Mouse (Mus musculus) midbrain, embryonic 15.5 days (tissue): ENCODE data around the gene Zfp541. TPM values are rescaled to one million over a fixed set of nuclear protein-coding genes. Genes with fewer than 3 reads are reported as not detected.

Experiments used
- polyA plus RNA-seq: library from polyadenylated mRNA; unstranded; fragments of >200 nt; fragmentation: Nextera tagmentation; extraction: Ambion mirVana; gene quantifications from 2 replicates; pipeline ENCODE4 v1.2.1, GENCODE M21; 2015

The Zfp541 gene
- polyA plus RNA-seq, 1 experiment from 2014 or later = 0.10 TPM

Other genes with a start within 250 kb of the Zfp541 start
- gene Obox6, start 222.1 kb upstream of the Zfp541 start, polyA plus RNA-seq = not detected in 2 replicates
- 0.15 and 0.28 TPM in 2 replicates for gene Crx, start 181.8 kb upstream of the Zfp541 start, polyA plus RNA-seq
- gene Crxos, start 179.2 kb upstream of the Zfp541 start, polyA plus RNA-seq = 0.27 TPM in 1 of 2 replicates, not detected in the other
- 1,365 and 1,414 TPM in 2 replicates for gene Selenow, start 139.4 kb upstream of the Zfp541 start, polyA plus RNA-seq
- gene Nop53, start 115.7 kb upstream of the Zfp541 start, polyA plus RNA-seq = 114 and 126 TPM in 2 replicates
- gene Ehd2, start 94.2 kb upstream of the Zfp541 start, polyA plus RNA-seq = 4.6 and 5.8 TPM in 2 replicates
- gene Bicra, start 13.9 kb upstream of the Zfp541 start, polyA plus RNA-seq = 9.2 TPM in 2 replicates
- 224 and 234 TPM in 2 replicates for gene Napa, start 36.6 kb downstream of the Zfp541 start, polyA plus RNA-seq
- gene Kptn, start 58.1 kb downstream of the Zfp541 start, polyA plus RNA-seq = 51.2 and 55.1 TPM in 2 replicates
- gene Slc8a2, start 68.0 kb downstream of the Zfp541 start, polyA plus RNA-seq = 0.80 and 0.88 TPM in 2 replicates
- 164 and 166 TPM in 2 replicates for gene Meis3, start 113.3 kb downstream of the Zfp541 start, polyA plus RNA-seq
- gene Dhx34, start 160.2 kb downstream of the Zfp541 start, polyA plus RNA-seq = 14.9 and 15.5 TPM in 2 replicates
- 0.14 TPM in 1 of 2 replicates, not detected in the other for gene C5ar2, start 182.3 kb downstream of the Zfp541 start, polyA plus RNA-seq
- 1.5 and 2.9 TPM in 2 replicates for gene C5ar1, start 197.7 kb downstream of the Zfp541 start, polyA plus RNA-seq
- gene Inafm1, start 211.8 kb downstream of the Zfp541 start, polyA plus RNA-seq = 47.9 and 51.8 TPM in 2 replicates
- 21.6 and 30.1 TPM in 2 replicates for gene Ccdc9, start 225.0 kb downstream of the Zfp541 start, polyA plus RNA-seq
- 32.0 and 35.0 TPM in 2 replicates for gene Bbc3, start 246.6 kb downstream of the Zfp541 start, polyA plus RNA-seq